Mouse (Mus musculus): ENCODE data around the gene Rcsd1.

The Rcsd1 gene

GRCm38 (mm10) chr1:165631136-165631535 lies 78.4 kb downstream of the Rcsd1 start:
- DNase-seq (ENCODE audit: low spot score in 2 of 2): no peak

- no peak for DNase-seq (ENCODE audit: low spot score in 2 of 2)
Measured at GRCm38 (mm10) chr1:165629975-165630374, 79.6 kb downstream of the Rcsd1 start.

- no peak for DNase-seq (ENCODE audit: low spot score in 2 of 2)
Measured at GRCm38 (mm10) chr1:165628603-165629002, 81.0 kb downstream of the Rcsd1 start.

GRCm38 (mm10) chr1:165625896-165626295 lies 83.7 kb downstream of the Rcsd1 start:
- DNase-seq (ENCODE audit: low spot score in 2 of 2): no peak

GRCm38 (mm10) chr1:165625058-165625457 lies 84.5 kb downstream of the Rcsd1 start:
- DNase-seq (ENCODE audit: low spot score in 2 of 2): no peak

- no peak for DNase-seq (ENCODE audit: low spot score in 2 of 2)
Measured at GRCm38 (mm10) chr1:165618201-165618624, 91.3 kb downstream of the Rcsd1 start.

- DNase-seq (ENCODE audit: low spot score in 2 of 2): peak in 1 of 2 experiments; percentile 21
Measured at GRCm38 (mm10) chr1:165617166-165617891, 92.2 kb downstream of the Rcsd1 start.

GRCm38 (mm10) chr1:165616652-165617051 lies 92.9 kb downstream of the Rcsd1 start:
- no peak for DNase-seq (ENCODE audit: low spot score in 2 of 2)

GRCm38 (mm10) chr1:165614793-165615192 lies 94.8 kb downstream of the Rcsd1 start:
- no peak for DNase-seq (ENCODE audit: low spot score in 2 of 2)

- no peak for DNase-seq (ENCODE audit: low spot score in 2 of 2)
Measured at GRCm38 (mm10) chr1:165613926-165614325, 95.6 kb downstream of the Rcsd1 start.

GRCm38 (mm10) chr1:165612714-165613113 lies 96.8 kb downstream of the Rcsd1 start:
- no peak for DNase-seq (ENCODE audit: low spot score in 2 of 2)

- DNase-seq (ENCODE audit: low spot score in 2 of 2): no peak
Measured at GRCm38 (mm10) chr1:165610321-165610999, 99.1 kb downstream of the Rcsd1 start.

GRCm38 (mm10) chr1:165609495-165610320 lies 99.8 kb downstream of the Rcsd1 start:
- DNase-seq (ENCODE audit: low spot score in 2 of 2): no peak

GRCm38 (mm10) chr1:165608904-165609303 lies 100.7 kb downstream of the Rcsd1 start:
- no peak for DNase-seq (ENCODE audit: low spot score in 2 of 2)

- peak in 1 of 2 experiments; percentile 26 for DNase-seq (ENCODE audit: low spot score in 2 of 2)
Measured at GRCm38 (mm10) chr1:165605774-165606173, 103.8 kb downstream of the Rcsd1 start.

- DNase-seq (ENCODE audit: low spot score in 2 of 2): no peak
Measured at GRCm38 (mm10) chr1:165605108-165605507, 104.4 kb downstream of the Rcsd1 start.

- no peak for DNase-seq (ENCODE audit: low spot score in 2 of 2)
Measured at GRCm38 (mm10) chr1:165604203-165604602, 105.4 kb downstream of the Rcsd1 start.

GRCm38 (mm10) chr1:165603218-165603617 lies 106.3 kb downstream of the Rcsd1 start:
- no peak for DNase-seq (ENCODE audit: low spot score in 2 of 2)

GRCm38 (mm10) chr1:165601775-165602280 lies 107.7 kb downstream of the Rcsd1 start:
- no peak for DNase-seq (ENCODE audit: low spot score in 2 of 2)
